Mouse (Mus musculus): ENCODE results near the gene Slc11a1. TPM values are rescaled to one million over a fixed set of nuclear protein-coding genes. Genes with fewer than 3 reads are reported as not detected.
A peak's percentile ranks its signal among the peaks of the same experiment; 100 is the strongest.

Slc11a1 gene
- total RNA-seq, 2 experiments from 2014 or later, result 1.7 to 3.4 TPM

DNA sequence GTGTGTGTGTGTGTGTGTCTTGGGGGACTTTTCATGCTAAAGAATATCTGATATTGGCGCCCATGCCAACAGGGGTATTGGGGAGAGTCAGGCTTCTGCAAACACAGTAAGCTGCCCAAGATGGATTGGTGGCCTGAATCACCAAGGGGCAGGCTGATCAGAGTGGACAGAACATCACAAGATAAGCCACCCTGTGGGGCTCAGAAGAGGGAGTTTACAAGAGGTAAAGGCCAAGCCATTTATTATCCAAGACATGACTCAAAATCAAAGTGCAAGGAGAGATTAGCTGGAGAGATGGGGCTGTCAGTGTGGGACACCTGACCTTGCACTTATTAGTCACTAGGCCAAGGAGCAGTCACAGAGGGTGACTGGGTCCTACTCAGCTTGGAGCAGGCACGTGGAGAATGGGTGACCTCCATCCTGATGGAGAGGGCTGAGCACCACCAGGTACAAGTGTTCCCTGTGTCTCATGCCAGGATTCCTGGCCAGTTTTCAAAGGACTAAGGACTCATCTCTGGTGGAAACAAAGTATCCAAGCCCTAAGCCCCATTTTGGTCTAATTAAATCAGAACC lies 36.8 kb downstream of the Slc11a1 start:
- no peak for DNase-seq

GRCm38 (mm10) chr1:74412711-74413110 lies 37.7 kb downstream of the Slc11a1 start:
- DNase-seq, result no peak

DNA sequence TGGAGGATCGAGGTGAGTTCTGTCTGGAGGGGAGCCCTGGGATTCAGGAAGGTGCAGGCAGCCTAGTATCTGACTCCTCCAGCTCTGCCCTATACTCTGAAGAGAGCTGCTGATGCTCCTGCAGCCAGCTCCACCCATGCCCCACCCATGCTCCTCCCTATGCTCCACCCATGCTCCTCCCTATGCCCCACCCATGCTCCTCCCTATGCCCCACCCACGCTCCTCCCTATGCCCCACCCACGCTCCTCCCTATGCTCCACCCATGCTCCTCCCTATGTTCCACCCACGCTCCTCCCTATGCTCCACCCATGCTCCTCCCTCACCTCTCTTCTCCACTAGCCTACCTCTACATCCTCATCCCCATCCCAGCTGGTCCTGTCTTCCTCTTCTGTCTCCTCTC lies 40.1 kb downstream of the Slc11a1 start:
- DNase-seq, result no peak

DNA sequence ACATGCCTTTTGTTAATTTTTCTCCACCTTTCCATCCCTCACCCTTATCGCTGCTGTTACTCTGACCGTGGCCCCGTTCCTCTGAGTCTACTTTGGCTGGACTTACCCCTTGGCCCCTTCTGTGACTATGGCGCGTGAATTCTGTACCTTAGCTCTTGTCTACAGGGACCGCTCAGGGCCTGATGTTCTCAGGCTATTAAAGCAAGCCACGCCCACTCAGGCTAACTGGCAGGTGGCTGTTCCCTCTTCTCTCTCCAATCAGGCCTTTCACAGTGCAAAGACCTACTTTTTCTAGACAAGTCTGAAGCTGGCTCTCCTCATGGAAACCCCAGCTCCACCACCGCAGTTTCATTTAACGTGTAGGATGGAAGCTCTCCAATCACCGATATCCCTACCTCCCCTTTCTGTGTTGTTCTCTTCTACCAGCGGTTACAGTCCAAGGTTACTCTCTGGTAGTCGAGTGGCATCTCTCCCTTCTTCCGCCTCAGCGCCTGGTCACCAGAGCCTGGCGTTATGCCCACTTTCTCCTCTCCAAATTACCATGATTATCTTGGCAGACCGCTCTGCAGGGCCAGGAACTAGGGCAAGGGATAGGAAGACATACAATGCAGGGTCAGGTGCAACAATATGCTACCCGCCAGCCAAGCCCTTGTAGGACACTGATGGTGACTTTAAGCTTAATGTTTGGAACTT lies 43.9 kb downstream of the Slc11a1 start:
- peak; percentile 62 for DNase-seq

DNA sequence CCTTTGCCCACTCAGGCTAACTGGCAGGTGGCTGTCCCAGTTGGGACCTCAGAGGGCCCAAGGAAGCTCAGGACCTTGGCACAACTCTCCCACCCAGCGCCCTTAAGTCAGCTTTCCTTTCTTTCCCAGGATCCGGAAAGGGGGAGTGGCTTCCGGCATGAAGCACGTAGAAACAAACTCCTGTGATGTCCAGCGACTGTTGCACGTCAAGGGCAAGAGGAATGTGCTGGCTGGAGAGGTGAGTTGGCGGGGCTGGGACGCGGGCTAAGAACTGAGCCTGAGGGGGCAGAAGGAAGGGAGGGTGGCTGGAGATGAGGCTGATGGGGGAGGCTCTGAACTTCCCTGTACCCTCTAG lies 44.4 kb downstream of the Slc11a1 start:
- peak; percentile 42 for DNase-seq

- DNase-seq, result no peak
These were observed 48.2 kb downstream of the Slc11a1 start for GRCm38 (mm10) chr1:74423147-74423546.

- no peak for DNase-seq
These were observed 50.9 kb downstream of the Slc11a1 start for GRCm38 (mm10) chr1:74425845-74426244.

GRCm38 (mm10) chr1:74433220-74433619 lies 58.2 kb downstream of the Slc11a1 start:
- DNase-seq, result no peak

GRCm38 (mm10) chr1:74434596-74434995 lies 59.6 kb downstream of the Slc11a1 start:
- no peak for DNase-seq

DNA sequence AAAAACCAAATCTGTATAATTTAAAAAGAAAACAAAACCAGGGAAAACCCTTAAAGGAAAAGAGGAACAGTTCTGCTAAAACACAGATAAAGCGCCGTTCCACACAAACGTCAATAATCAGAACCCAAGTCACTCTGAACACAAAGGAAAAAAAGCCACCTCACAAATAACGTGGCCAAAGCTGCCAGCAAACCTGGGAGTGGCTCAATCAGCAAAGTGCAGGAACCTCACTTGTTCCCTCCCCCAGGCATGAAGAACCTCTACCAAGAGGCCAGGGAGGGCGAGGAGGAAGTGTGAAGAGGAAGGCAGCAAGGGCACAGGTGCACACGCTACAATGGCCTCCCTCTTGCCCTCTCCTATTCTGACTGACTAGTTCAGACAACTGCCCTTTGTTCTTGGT lies 60.6 kb downstream of the Slc11a1 start:
- no peak for DNase-seq

Small RNAs within 50 kb of the gene (microRNA-seq; reads per million reads assigned to microRNA genes)
- 28,000 to 32,472 reads per million in 2 experiments for gene Mir26b

Other genes starting within 250 kb of the Slc11a1 start
- gene Rufy4, start 249.7 kb upstream of the Slc11a1 start, total RNA-seq (2021), result 1 to 10 TPM; 1.1 to 1.2 TPM
- gene Cxcr2, start 221.2 kb upstream of the Slc11a1 start, total RNA-seq (2021), result under 1 TPM; 0.11 to 0.17 TPM
- gene Cxcr1, start 180.6 kb upstream of the Slc11a1 start, total RNA-seq (2021), result not detected
- 100 to 1,000 TPM; 246 to 249 TPM for gene Arpc2, start 139.1 kb upstream of the Slc11a1 start, total RNA-seq (2021)
- gene Gpbar1, start 96.6 kb upstream of the Slc11a1 start, total RNA-seq (2021), result not detected
- gene Aamp, start 90.5 kb upstream of the Slc11a1 start, total RNA-seq (2021), result 100 to 1,000 TPM; 103 to 105 TPM
- 100 to 1,000 TPM; 198 to 211 TPM for gene Pnkd, start 90.3 kb upstream of the Slc11a1 start, total RNA-seq (2021)
- 10 to 100 TPM; 43.4 to 44.3 TPM for gene Tmbim1, start 69.6 kb upstream of the Slc11a1 start, total RNA-seq (2021)
- gene Catip, start 13.1 kb upstream of the Slc11a1 start, total RNA-seq (2021), result under 1 TPM; 0.32 to 0.33 TPM
- gene Ctdsp1, start 16.3 kb downstream of the Slc11a1 start, total RNA-seq (2021), result 100 to 1,000 TPM; 121 to 126 TPM
- gene Vil1, start 34.2 kb downstream of the Slc11a1 start, total RNA-seq (2021), result 1 to 10 TPM; 1.4 to 2.1 TPM
- 10 to 100 TPM; 27.1 to 31.3 TPM for gene Cnot9, start 130.9 kb downstream of the Slc11a1 start, total RNA-seq (2021)
- gene Plcd4, start 167.7 kb downstream of the Slc11a1 start, total RNA-seq (2021), result under 1 TPM in 1 of 2 experiments, not detected in 1; 0.18 TPM
- gene Usp37, start 169.1 kb downstream of the Slc11a1 start, total RNA-seq (2021), result 10 to 100 TPM; 22.2 to 26.0 TPM
- gene Zfp142, start 213.1 kb downstream of the Slc11a1 start, total RNA-seq (2021), result 10 to 100 TPM in 1 of 2 experiments, 1 to 10 TPM in 1; 9.4 to 11.0 TPM
- gene Bcs1l, start 213.1 kb downstream of the Slc11a1 start, total RNA-seq (2021), result 10 to 100 TPM; 21.7 to 22.5 TPM
- gene Rnf25, start 226.2 kb downstream of the Slc11a1 start, total RNA-seq (2021), result 10 to 100 TPM; 22.0 to 23.9 TPM
- 1 to 10 TPM; 1.4 to 2.0 TPM for gene Stk36, start 226.2 kb downstream of the Slc11a1 start, total RNA-seq (2021)